Mouse (Mus musculus) stomach, embryonic 16.5 days (tissue): Measurements from ENCODE around the gene Dqx1. TPM values are rescaled to one million over a fixed set of nuclear protein-coding genes. Genes with fewer than 3 reads are reported as not detected.
A peak's percentile ranks its signal among the peaks of the same experiment; 100 is the strongest.

Source experiments
- ATAC-seq: fragments of 200-750 bp; cut with Nextera tagmentation; 2 replicates; pipeline ENCODE4 v1.8.0; 2017; ENCODE audit warnings: moderate number of reproducible peaks, moderate TSS enrichment; ENCODE audit not compliant: insufficient read depth, low FRiP score
- H3K27ac ChIP-seq: fragments of 300-500 bp; sonication (generic); 2 replicates; pipeline ENCODE4 v1.5.1; 2014; ENCODE audit warnings: low read length
- H3K27me3 ChIP-seq: fragments of 300-500 bp; sonication (generic); 2 replicates; pipeline ENCODE4 v1.6.1; 2014; ENCODE audit warnings: low read length, control low read depth, mixed read lengths; ENCODE audit not compliant: control insufficient read depth, insufficient read depth
- H3K36me3 ChIP-seq: fragments of 300-500 bp; sonication (generic); 2 replicates; pipeline ENCODE4 v1.6.1; 2014; ENCODE audit warnings: low read length; ENCODE audit not compliant: control insufficient read depth, insufficient read depth
- H3K4me1 ChIP-seq: fragments of 300-500 bp; sonication (generic); 2 replicates; pipeline ENCODE4 v1.6.1; 2014; ENCODE audit warnings: low read length, control low read depth, mixed read lengths; ENCODE audit not compliant: control insufficient read depth, insufficient read depth
- H3K4me2 ChIP-seq: fragments of 300-500 bp; sonication (generic); 2 replicates; pipeline ENCODE4 v1.6.1; 2014; ENCODE audit warnings: low read depth, low read length, mixed read lengths
- H3K4me3 ChIP-seq: fragments of 300-500 bp; sonication (generic); replicated peaks from 2 replicates; pipeline ENCODE4 v1.5.1; 2014; ENCODE audit warnings: mild to moderate bottlenecking, low read length
- H3K9ac ChIP-seq: fragments of 300-500 bp; sonication (generic); 2 replicates; pipeline ENCODE4 v1.6.1; 2014; ENCODE audit warnings: low read length
- H3K9me3 ChIP-seq: fragments of 300-500 bp; sonication (generic); replicated peaks from 2 replicates; pipeline ENCODE4 v1.6.1; 2016; ENCODE audit warnings: low read length, control low read depth; ENCODE audit not compliant: control insufficient read depth
- WGBS: fragments of 180-500 bp; shearing (Covaris S2); extraction: QIAGEN DNeasy Blood & Tissue Kit; methylation state at CpG from one replicate; pipeline ENCODE4 v1.1.7; 2014; 5-methylcytosine and 5-hydroxymethylcytosine counted together
- polyA plus RNA-seq: library from polyadenylated mRNA; unstranded; fragments of >200 nt; fragmentation: Nextera tagmentation; extraction: Ambion mirVana; gene quantifications from 2 replicates; pipeline ENCODE4 v1.2.1, GENCODE M21; 2015

Dqx1 gene
- polyA plus RNA-seq, 1 experiment from 2014 or later, result 6.4 TPM

DNA sequence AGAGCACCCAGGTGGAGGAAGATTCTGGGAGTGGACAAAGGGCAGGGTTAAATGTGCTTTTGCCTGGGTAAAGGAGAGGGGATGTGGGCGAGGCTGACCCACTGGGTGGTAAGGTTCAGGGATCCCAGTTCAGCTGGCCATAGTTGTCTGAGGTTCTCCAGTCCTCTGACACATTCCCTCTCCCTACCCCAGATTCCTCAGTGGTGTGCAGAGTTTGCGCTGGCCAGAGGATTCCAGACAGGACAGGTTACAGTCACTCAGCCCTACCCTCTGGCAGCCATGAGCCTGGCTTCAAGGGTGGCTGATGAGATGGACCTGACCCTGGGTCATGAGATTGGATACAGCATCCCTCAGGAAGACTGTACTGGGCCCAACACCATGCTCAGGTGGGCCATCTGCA, 1.1 kb downstream of the Dqx1 start:
- peak overlapping the region; percentile 43 for H3K4me2 ChIP-seq
- no peaks in the 10 kb centered on the region for H3K9me3 ChIP-seq
- H3K27ac ChIP-seq, result no peak overlapping the region
- H3K9ac ChIP-seq, result peak overlapping the region; percentile 57
- H3K4me1 ChIP-seq, result peaks cover 9% of the 10 kb centered on the region
- ATAC-seq, result no peak
- peak overlapping the region; percentile 32 for H3K4me3 ChIP-seq
- WGBS, result 89% methylated on average over 2 of the region's 2 CpGs
- H3K36me3 ChIP-seq, result no peaks in the 10 kb centered on the region
- H3K27me3 ChIP-seq, result peaks cover 17% of the 10 kb centered on the region

DNA sequence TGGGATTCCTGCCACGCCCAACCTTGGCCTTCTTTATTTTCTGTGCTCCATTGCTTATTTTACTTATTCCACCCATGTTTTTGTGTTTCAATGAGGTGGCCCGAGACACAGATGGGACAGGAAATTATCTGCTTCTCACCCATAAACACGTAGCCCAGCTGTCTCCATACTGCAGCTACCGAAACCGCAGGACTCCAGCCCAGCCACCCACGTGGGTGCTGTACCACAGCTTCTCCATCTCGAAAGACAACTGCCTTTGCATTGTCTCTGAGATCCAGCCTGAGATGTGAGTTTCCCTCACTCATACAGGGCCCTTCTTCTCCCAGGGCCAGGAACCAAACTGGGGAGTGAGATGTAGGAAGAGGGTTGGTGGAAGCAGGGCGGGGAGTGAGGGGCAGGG, 8.4 kb downstream of the Dqx1 start:
- no peak overlapping the region for H3K9ac ChIP-seq
- no peak overlapping the region for H3K4me2 ChIP-seq
- H3K4me1 ChIP-seq, result peaks cover 7% of the 10 kb centered on the region
- H3K4me3 ChIP-seq, result no peak overlapping the region
- H3K9me3 ChIP-seq, result no peaks in the 10 kb centered on the region
- ATAC-seq, result no peak
- no peaks in the 10 kb centered on the region for H3K36me3 ChIP-seq
- 33% methylated on average over 8 of the region's 8 CpGs for WGBS
- no peak overlapping the region for H3K27ac ChIP-seq
- H3K27me3 ChIP-seq, result peaks cover 87% of the 10 kb centered on the region

DNA sequence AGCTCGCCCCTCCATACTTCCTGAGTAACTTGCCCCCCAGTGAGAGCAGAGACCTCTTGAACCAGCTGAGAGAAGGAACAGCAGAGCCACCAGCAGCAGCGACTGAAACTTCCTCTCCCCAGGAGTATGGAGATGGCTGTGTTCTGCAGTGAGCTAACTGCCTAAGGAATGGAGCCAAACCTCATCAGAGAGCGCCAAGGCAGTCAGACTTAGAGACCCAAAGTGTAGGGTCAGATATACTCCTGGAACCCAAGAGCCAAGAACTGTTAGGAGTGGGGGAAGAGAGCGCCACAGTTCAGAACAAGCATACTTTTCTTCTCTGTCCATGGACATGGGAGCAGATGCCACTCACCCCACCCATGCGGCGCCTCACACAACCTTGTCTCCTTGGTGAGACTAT, 8.8 kb downstream of the Dqx1 start:
- H3K4me2 ChIP-seq, result no peak overlapping the region
- ATAC-seq, result no peak
- H3K27ac ChIP-seq, result no peak overlapping the region
- peaks cover 92% of the 10 kb centered on the region for H3K27me3 ChIP-seq
- H3K4me1 ChIP-seq, result peaks cover 11% of the 10 kb centered on the region
- 32% methylated on average over 6 of the region's 6 CpGs for WGBS
- H3K36me3 ChIP-seq, result no peaks in the 10 kb centered on the region
- H3K9me3 ChIP-seq, result no peaks in the 10 kb centered on the region
- no peak overlapping the region for H3K4me3 ChIP-seq
- no peak overlapping the region for H3K9ac ChIP-seq

DNA sequence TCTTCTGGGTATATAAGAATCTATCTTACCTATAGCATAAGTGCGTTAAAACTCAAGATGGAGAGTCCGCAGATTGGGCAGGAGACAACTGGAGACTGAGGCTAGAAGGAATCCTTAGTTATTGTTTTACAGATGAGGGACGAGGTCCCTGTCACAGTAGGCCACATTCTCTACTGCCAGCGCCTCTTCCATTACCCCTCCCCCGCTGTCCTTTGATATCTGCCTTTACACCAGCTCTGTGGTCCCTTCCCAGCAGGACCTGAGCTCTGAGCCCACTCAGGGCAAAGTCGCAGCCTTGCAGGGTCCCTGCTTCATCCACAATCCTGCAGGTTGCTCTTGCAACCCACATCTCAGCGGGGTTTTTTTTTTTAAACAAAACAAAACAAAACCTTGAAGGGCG, 10.6 kb downstream of the Dqx1 start:
- no peaks in the 10 kb centered on the region for H3K36me3 ChIP-seq
- peaks cover 11% of the 10 kb centered on the region for H3K4me1 ChIP-seq
- H3K27ac ChIP-seq, result no peak overlapping the region
- 9% methylated on average over 8 of the region's 8 CpGs for WGBS
- H3K4me2 ChIP-seq, result no peak overlapping the region; the same call in 1 of the 2 replicates
- no peak for ATAC-seq
- peaks cover 96% of the 10 kb centered on the region for H3K27me3 ChIP-seq
- peak overlapping the region; percentile 28 for H3K4me3 ChIP-seq
- H3K9ac ChIP-seq, result no peak overlapping the region
- H3K9me3 ChIP-seq, result no peaks in the 10 kb centered on the region

DNA sequence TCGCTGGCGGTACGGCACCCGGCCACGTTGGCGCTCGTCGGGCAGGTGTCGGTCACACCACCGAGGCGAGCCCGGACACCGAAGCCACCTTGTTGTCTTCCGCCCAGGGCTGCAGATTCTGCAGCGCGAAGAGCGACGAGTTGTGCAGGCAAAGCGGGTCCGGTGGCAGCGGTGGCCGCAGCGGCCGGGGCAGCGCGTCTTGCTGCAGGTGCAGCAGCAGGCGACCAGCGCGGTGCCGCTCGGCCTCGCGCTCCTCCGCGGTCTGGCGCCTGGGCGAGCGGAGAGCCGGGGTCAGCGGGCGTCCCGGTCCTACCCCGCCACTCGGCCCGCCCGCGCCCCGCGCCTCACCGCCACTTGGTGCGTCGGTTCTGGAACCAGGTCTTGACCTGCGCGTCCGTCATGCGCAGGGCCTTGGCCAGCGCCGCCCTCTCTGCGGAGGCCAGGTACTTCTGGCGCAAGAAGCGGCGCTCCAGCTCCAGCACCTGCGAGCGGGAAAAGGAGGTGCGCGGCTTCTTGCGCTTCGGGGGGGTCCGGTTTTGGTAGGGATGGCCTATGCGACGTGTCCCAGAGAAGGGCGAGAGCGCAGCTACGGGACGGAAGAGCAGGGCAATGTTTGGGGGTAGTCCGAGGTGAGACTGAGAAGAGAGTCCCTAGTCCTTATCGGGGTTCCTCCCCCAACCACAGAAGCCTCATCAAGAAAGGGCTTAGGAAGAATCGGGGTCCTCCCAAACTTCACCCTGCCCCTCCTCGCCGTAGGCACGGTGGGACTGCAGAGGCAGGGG, 11.3 kb downstream of the Dqx1 start:
- ATAC-seq, result no peak
- 1% methylated on average over 81 of the region's 81 CpGs for WGBS
- Histone ChIP-seq H3K4me2 (peak overlapping the region; percentile 40), H3K9ac (no peak overlapping the region; the same call in 1 of the 2 replicates), H3K9me3 (no peaks in the 10 kb centered on the region), H3K4me3 (peak overlapping the region; percentile 28), H3K27ac (no peak overlapping the region), H3K27me3 (peaks cover 95% of the 10 kb centered on the region), H3K4me1 (peaks cover 11% of the 10 kb centered on the region), H3K36me3 (no peaks in the 10 kb centered on the region)

DNA sequence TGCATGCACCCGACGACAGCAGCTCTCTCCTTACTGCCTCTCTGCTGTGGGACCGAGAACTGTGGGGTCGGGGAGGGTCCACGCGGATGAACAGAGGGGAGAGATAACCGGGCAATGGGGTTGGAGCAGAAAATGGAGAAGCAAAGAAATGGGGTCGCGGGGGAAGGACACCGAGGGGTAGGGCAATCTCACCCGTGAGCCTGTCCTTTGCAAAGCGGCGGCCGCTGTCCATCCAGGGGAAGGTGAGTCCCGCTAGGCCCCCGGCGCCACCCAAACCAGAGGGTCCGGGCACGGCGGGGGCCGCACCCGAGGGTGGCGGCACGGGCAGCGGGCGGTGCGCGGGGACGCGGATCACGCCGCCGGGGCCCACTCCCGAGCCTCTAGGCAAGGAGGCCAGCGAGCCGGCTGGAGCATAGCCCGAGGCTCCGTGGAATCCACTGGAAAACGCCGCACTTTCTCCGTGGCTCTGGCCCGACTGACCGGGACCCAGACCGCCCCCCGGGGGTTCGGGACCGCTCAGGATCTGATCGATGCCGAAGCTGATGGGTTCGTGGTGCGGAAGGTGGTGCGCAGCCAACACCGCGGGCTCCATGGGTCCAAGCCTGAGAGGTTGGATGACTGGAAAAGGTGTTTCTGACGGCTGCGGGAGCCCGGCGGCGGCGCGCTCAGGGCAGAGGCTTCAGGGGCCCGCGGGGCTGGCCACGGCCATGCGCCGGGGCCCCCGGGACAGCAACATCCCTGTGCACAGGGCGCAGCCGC, 12.0 kb downstream of the Dqx1 start:
- Histone ChIP-seq H3K4me2 (peak overlapping the region; percentile 11; the same call in 1 of the 2 replicates), H3K4me1 (peaks cover 11% of the 10 kb centered on the region), H3K27ac (no peak overlapping the region), H3K36me3 (no peaks in the 10 kb centered on the region), H3K9ac (peak overlapping the region; percentile 39; the same call in 1 of the 2 replicates), H3K9me3 (no peaks in the 10 kb centered on the region), H3K27me3 (peaks cover 95% of the 10 kb centered on the region), H3K4me3 (peak overlapping the region; percentile 28)
- ATAC-seq, result peak; percentile 22; the same call in 1 of the 2 replicates
- WGBS, result under 1% methylated on average over 69 of the region's 69 CpGs

DNA sequence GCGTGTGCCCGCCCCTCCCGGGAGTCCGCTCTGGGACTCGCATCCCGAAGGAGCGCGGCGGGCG, 12.4 kb downstream of the Dqx1 start, which contains the start of gene Tlx2:
TSS of gene Tlx2 (minus strand) at position 47 of the 64 bp plus-strand sequence.
- H3K9ac ChIP-seq, result peak within 1 kb of the TSS; percentile 39; the same call in 1 of the 2 replicates
- peak within 1 kb of the TSS; percentile 40; the same call in 1 of the 2 replicates for H3K4me2 ChIP-seq

DNA sequence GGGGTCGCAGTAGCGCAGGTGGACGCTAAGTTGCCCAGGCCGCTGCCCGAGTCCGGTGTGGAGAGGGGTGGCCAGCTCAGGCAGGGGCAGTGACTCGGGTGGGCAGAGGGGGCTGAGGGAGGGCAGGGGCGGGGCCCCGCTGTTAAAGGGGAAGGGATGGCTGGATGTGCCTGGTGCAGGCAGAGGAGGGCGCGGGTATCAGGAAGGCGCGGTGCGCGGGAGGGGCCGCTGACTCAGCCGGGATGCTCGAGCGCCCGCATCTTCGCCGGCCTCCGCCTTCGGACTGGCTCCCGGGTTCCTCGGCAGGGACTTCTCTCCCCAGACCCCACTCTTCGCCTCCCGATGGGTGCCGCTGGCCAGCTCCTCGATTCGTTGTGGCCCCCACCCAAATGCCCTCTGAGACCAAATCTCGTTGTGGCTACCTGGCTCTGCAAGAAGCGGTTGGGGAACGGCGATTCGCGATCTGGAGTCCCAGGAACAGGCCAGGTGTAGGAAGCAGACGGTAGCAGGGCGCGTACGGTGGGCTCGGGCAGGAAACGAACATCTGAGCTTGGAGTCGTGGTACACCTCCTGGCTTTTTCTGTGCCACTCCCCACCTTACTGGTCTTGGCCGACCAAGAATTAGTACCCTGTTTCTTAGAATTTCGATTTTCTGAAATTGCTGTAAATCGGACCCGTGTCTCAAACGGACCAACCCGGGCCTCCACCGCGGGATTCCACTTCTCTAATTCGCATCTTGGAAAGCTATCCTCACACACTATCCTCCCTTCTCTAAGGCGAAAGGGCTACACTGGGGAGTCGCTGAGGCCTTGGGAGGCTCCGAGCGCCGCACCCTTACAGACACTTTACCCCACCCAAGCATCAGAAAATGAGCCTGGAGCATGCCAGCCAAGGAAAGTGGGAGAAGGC, 12.9 kb downstream of the Dqx1 start:
- 2% methylated on average over 58 of the region's 58 CpGs for WGBS
- Histone ChIP-seq H3K27me3 (peaks cover 94% of the 10 kb centered on the region), H3K27ac (no peak overlapping the region)

More for the DNA sequence above, 12.4 kb downstream of the Dqx1 start, which contains the start of gene Tlx2:
- Histone ChIP-seq H3K4me3 (peak within 1 kb of the TSS; percentile 28), H3K9me3 (no peaks in the 10 kb centered on the region), H3K27ac (no peak within 1 kb of the TSS), H3K36me3 (no peaks in the 10 kb centered on the region), H3K27me3 (peaks cover 95% of the 10 kb centered on the region), H3K4me1 (peaks cover 11% of the 10 kb centered on the region)
- WGBS, result 2% methylated on average over 10 of the region's 10 CpGs
- ATAC-seq, result no peak

More for the DNA sequence above, 12.9 kb downstream of the Dqx1 start:
- Histone ChIP-seq H3K9ac (no peak overlapping the region), H3K36me3 (no peaks in the 10 kb centered on the region), H3K9me3 (no peaks in the 10 kb centered on the region), H3K4me3 (peak overlapping the region; percentile 28), H3K4me2 (peak overlapping the region; percentile 11; the same call in 1 of the 2 replicates), H3K4me1 (peaks cover 11% of the 10 kb centered on the region)
- ATAC-seq, result peak; percentile 22; the same call in 1 of the 2 replicates
